Mouse (Mus musculus) midbrain, embryonic 11.5 days (tissue): ENCODE results near the gene Pir. TPM values are rescaled to one million over a fixed set of nuclear protein-coding genes. Genes with fewer than 3 reads are reported as not detected.

Experiments used
- ATAC-seq: fragments of 200-750 bp; cut with Nextera tagmentation; 2 replicates; pipeline ENCODE4 v1.8.0; 2017; ENCODE audit warnings: moderate TSS enrichment, moderate library complexity; ENCODE audit not compliant: low FRiP score
- DNase-seq: peaks from one replicate; pipeline ENCODE4 v3.0.0; 2015; ENCODE audit warnings: low spot score; ENCODE audit errors: missing footprints
- H3K27ac ChIP-seq: fragments of 300-500 bp; sonication (generic); 2 replicates; pipeline ENCODE4 v1.5.1; 2014; ENCODE audit warnings: low read depth, low read length
- H3K27me3 ChIP-seq: fragments of 300-500 bp; sonication (generic); 2 replicates; pipeline ENCODE4 v1.6.1; 2014; ENCODE audit warnings: mild to moderate bottlenecking, low read length, moderate library complexity, mixed read lengths; ENCODE audit not compliant: control insufficient read depth, insufficient read depth
- H3K36me3 ChIP-seq: fragments of 300-500 bp; sonication (generic); 2 replicates; pipeline ENCODE4 v1.6.1; 2014; ENCODE audit warnings: mild to moderate bottlenecking, low read length, moderate library complexity, mixed read lengths; ENCODE audit not compliant: control insufficient read depth, insufficient read depth
- H3K4me1 ChIP-seq: fragments of 300-500 bp; sonication (generic); 2 replicates; pipeline ENCODE4 v1.6.1; 2014; ENCODE audit warnings: low read length; ENCODE audit not compliant: control insufficient read depth, insufficient read depth
- H3K4me2 ChIP-seq: fragments of 300-500 bp; sonication (generic); 2 replicates; pipeline ENCODE4 v1.6.1; 2014; ENCODE audit warnings: mild to moderate bottlenecking, moderate library complexity
- H3K4me3 ChIP-seq: fragments of 300-500 bp; sonication (generic); 2 replicates; pipeline ENCODE4 v1.5.1; 2014; ENCODE audit warnings: low read depth, low read length
- H3K9ac ChIP-seq: fragments of 300-500 bp; sonication (generic); 2 replicates; pipeline ENCODE4 v1.6.1; 2014; ENCODE audit warnings: low read length
- H3K9me3 ChIP-seq: fragments of 300-500 bp; sonication (generic); 2 replicates; pipeline ENCODE4 v1.6.1; 2016; ENCODE audit warnings: low read length; ENCODE audit not compliant: control insufficient read depth
- WGBS: fragments of 180-500 bp; shearing (Covaris S2); extraction: QIAGEN DNeasy Blood & Tissue Kit; methylation state at CpG from one replicate; pipeline ENCODE4 v1.1.7; 2014; 5-methylcytosine and 5-hydroxymethylcytosine counted together
- polyA plus RNA-seq: library from polyadenylated mRNA; unstranded; fragments of >200 nt; fragmentation: Nextera tagmentation; extraction: Ambion mirVana; gene quantifications from 2 replicates; pipeline ENCODE4 v1.2.1, GENCODE M21; 2014

Pir gene
- polyA plus RNA-seq, result 6.4 and 6.7 TPM in 2 replicates

GRCm38 (mm10) chrX:164269285-164269761, at the start of gene Pir:
Pir (plus strand) TSS chrX:164269371.
- H3K9me3 ChIP-seq, result no peaks in the 10 kb centered on the region
- no peak within 1 kb of the TSS for H3K27ac ChIP-seq
- no peaks in the 10 kb centered on the region for H3K4me1 ChIP-seq
- ATAC-seq (peak; percentile 92), DNase-seq (peak; percentile 89)
- 9% methylated on average over 18 of the region's 20 CpGs for WGBS
- peak within 1 kb of the TSS; percentile 23 for H3K4me3 ChIP-seq
- H3K9ac ChIP-seq, result peak within 1 kb of the TSS; percentile 26
- H3K27me3 ChIP-seq, result peaks cover 4% of the 10 kb centered on the region; the same call in 1 of the 2 replicates
- peak within 1 kb of the TSS; percentile 35 for H3K4me2 ChIP-seq
- H3K36me3 ChIP-seq, result no peaks in the 10 kb centered on the region

GRCm38 (mm10) chrX:164221989-164222388, 47.2 kb upstream of the Pir start:
- Histone ChIP-seq H3K4me1 (no peaks in the 10 kb centered on the region), H3K36me3 (no peaks in the 10 kb centered on the region), H3K27me3 (no peaks in the 10 kb centered on the region), H3K4me2 (no peak overlapping the region), H3K9me3 (no peaks in the 10 kb centered on the region), H3K27ac (no peak overlapping the region), H3K9ac (no peak overlapping the region), H3K4me3 (no peak overlapping the region)
- ATAC-seq (no peak), DNase-seq (no peak)
- WGBS, result 73% methylated on average over 2 of the region's 2 CpGs

- ATAC-seq (no peak), DNase-seq (no peak)
- no peaks in the 10 kb centered on the region for H3K9me3 ChIP-seq
- WGBS, result 69% methylated on average over 8 of the region's 8 CpGs
- no peaks in the 10 kb centered on the region for H3K4me1 ChIP-seq
- H3K4me3 ChIP-seq, result no peak overlapping the region
- H3K36me3 ChIP-seq, result no peaks in the 10 kb centered on the region
- no peaks in the 10 kb centered on the region for H3K27me3 ChIP-seq
- H3K4me2 ChIP-seq, result no peak overlapping the region
- H3K27ac ChIP-seq, result no peak overlapping the region
- no peak overlapping the region for H3K9ac ChIP-seq
These were observed 35.8 kb upstream of the Pir start for GRCm38 (mm10) chrX:164233380-164233779.

- Histone ChIP-seq H3K27me3 (peaks cover 2% of the 10 kb centered on the region; the same call in 1 of the 2 replicates), H3K4me3 (no peak overlapping the region), H3K36me3 (no peaks in the 10 kb centered on the region), H3K4me1 (no peaks in the 10 kb centered on the region; the same call in 1 of the 2 replicates), H3K9me3 (no peaks in the 10 kb centered on the region), H3K27ac (no peak overlapping the region), H3K4me2 (0 out of 2 replicates have a peak overlapping the region, but pooled peaks have one; percentile 7), H3K9ac (no peak overlapping the region)
- DNase-seq, result peak; percentile 83
- 14% methylated on average over 5 of the region's 5 CpGs for WGBS
- peak; percentile 75 for ATAC-seq
These were observed 23.5 kb upstream of the Pir start for GRCm38 (mm10) chrX:164245714-164246113.

- no peak for ATAC-seq
- Histone ChIP-seq H3K9me3 (no peaks in the 10 kb centered on the region), H3K9ac (no peak overlapping the region), H3K4me2 (no peak overlapping the region), H3K27ac (no peak overlapping the region), H3K4me3 (no peak overlapping the region), H3K27me3 (peaks cover 2% of the 10 kb centered on the region; the same call in 1 of the 2 replicates), H3K4me1 (no peaks in the 10 kb centered on the region; the same call in 1 of the 2 replicates), H3K36me3 (no peaks in the 10 kb centered on the region)
- DNase-seq, result no peak
- WGBS, result 65% methylated on average over 2 of the region's 2 CpGs
These were observed 22.4 kb upstream of the Pir start for GRCm38 (mm10) chrX:164246722-164247121.

GRCm38 (mm10) chrX:164256527-164256926, 12.6 kb upstream of the Pir start:
- Histone ChIP-seq H3K27me3 (no peaks in the 10 kb centered on the region; the same call in 1 of the 2 replicates), H3K4me2 (no peak overlapping the region)
- WGBS, result 80% methylated on average over 3 of the region's 3 CpGs

GRCm38 (mm10) chrX:164258057-164258456, 11.1 kb upstream of the Pir start, which contains the start of gene Bmx:
Bmx (minus strand) TSS chrX:164258193.
- DNase-seq, result no peak
- no peak for ATAC-seq
- H3K4me1 ChIP-seq, result no peaks in the 10 kb centered on the region
- H3K9me3 ChIP-seq, result no peaks in the 10 kb centered on the region
- H3K27ac ChIP-seq, result no peak within 1 kb of the TSS
- H3K4me3 ChIP-seq, result no peak within 1 kb of the TSS
- no peak within 1 kb of the TSS for H3K4me2 ChIP-seq
- no peaks in the 10 kb centered on the region for H3K36me3 ChIP-seq
- 80% methylated on average over 8 of the region's 8 CpGs for WGBS
- H3K27me3 ChIP-seq, result no peaks in the 10 kb centered on the region; the same call in 1 of the 2 replicates
- H3K9ac ChIP-seq, result no peak within 1 kb of the TSS

More at GRCm38 (mm10) chrX:164256527-164256926, 12.6 kb upstream of the Pir start:
- ATAC-seq, result no peak
- no peak overlapping the region for H3K9ac ChIP-seq
- H3K9me3 ChIP-seq, result no peaks in the 10 kb centered on the region
- H3K4me1 ChIP-seq, result no peaks in the 10 kb centered on the region
- no peaks in the 10 kb centered on the region for H3K36me3 ChIP-seq
- H3K4me3 ChIP-seq, result no peak overlapping the region
- no peak overlapping the region for H3K27ac ChIP-seq
- no peak for DNase-seq

GRCm38 (mm10) chrX:164258662-164259061, 10.5 kb upstream of the Pir start:
- Histone ChIP-seq H3K27me3 (no peaks in the 10 kb centered on the region; the same call in 1 of the 2 replicates), H3K27ac (no peak overlapping the region), H3K4me1 (no peaks in the 10 kb centered on the region), H3K9me3 (no peaks in the 10 kb centered on the region), H3K4me2 (no peak overlapping the region), H3K4me3 (no peak overlapping the region), H3K36me3 (no peaks in the 10 kb centered on the region), H3K9ac (no peak overlapping the region)
- ATAC-seq (no peak), DNase-seq (no peak)
- 90% methylated on average over 5 of the region's 5 CpGs for WGBS

GRCm38 (mm10) chrX:164262286-164262685, 6.9 kb upstream of the Pir start:
- 54% methylated on average over 2 of the region's 2 CpGs for WGBS
- no peaks in the 10 kb centered on the region for H3K36me3 ChIP-seq
- DNase-seq (no peak), ATAC-seq (no peak)
- no peak overlapping the region for H3K9ac ChIP-seq
- H3K4me3 ChIP-seq, result no peak overlapping the region
- H3K9me3 ChIP-seq, result no peaks in the 10 kb centered on the region
- H3K27me3 ChIP-seq, result peaks cover 2% of the 10 kb centered on the region; the same call in 1 of the 2 replicates
- H3K27ac ChIP-seq, result no peak overlapping the region
- H3K4me1 ChIP-seq, result no peaks in the 10 kb centered on the region
- no peak overlapping the region for H3K4me2 ChIP-seq
